In the genomic region with DNA sequence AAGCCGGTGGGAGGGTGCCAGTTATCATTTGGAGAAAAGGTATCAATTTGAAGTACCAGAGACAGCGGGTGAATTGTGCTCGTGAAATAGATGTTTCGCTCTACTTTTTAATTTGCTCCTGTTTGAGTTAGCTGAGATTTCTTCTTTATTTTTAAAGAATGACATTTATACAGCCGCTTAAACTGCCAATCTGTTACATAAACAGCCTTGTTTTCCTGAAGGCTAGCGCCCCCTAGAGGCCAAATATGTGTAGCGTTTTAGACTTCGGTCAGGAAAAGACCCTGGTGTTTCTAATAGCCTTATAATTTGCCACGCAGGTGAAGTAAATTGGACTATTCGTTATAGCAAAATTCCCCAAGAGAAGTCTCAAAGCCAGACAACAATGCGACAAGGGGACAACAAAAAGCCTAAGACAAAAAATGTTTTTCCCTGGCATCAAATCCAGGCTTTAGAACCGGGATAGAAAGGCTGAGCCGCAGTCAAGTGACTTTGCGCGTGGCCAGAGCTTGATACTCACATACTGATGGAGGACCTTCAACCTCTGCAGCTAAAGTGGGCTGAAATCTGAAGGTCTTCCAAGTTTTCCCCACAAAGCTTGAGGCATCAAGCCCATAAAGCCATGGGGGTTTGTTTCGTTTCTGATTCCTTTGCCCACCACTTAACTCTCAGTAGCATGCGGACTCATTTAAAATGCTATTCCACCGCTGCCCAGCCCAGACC, we compare ENCODE assay signal across 8 mouse cellular contexts. TPM values are rescaled to one million over a fixed set of nuclear protein-coding genes. Genes with fewer than 3 reads are reported as not detected.
DNase-seq lines count a peak whose midpoint lies in the region; ATAC-seq and TF ChIP-seq lines count a peak whose summit lies in the region.

No protein-coding gene starts in this region.

- peaks cover 5% of the 10 kb centered on the region for H3K4me1 ChIP-seq in hindbrain, embryonic 10.5 days (replicated peaks)
- no peaks in the 10 kb centered on the region for H3K4me1 ChIP-seq in hindbrain, embryonic 12.5 days

- H3K9me3 ChIP-seq in hindbrain, embryonic 10.5 days: no peaks in the 10 kb centered on the region
- H3K9me3 ChIP-seq in hindbrain, embryonic 12.5 days (replicated peaks): no peaks in the 10 kb centered on the region

- 58% methylated on average over 18 of the region's 18 CpGs for WGBS in hindbrain, embryonic 10.5 days
- WGBS in hindbrain, embryonic 12.5 days: 61% methylated on average over 18 of the region's 18 CpGs

- H3K4me3 ChIP-seq in hindbrain, embryonic 10.5 days: no peak overlapping the region
- H3K4me3 ChIP-seq in hindbrain, embryonic 12.5 days: no peak overlapping the region
- peak overlapping the region; percentile 26 for H3K4me3 ChIP-seq in layer of hippocampus, adult 2 months

- no peak for ATAC-seq in hindbrain, embryonic 12.5 days (ENCODE audit: low FRiP score)

- no peak overlapping the region for H3K27ac ChIP-seq in hindbrain, embryonic 10.5 days
- H3K27ac ChIP-seq in hindbrain, embryonic 12.5 days: no peak overlapping the region
- peak overlapping the region; percentile 80 for H3K27ac ChIP-seq in layer of hippocampus, adult 2 months

- no peak overlapping the region for H3K9ac ChIP-seq in hindbrain, embryonic 12.5 days

- no peaks in the 10 kb centered on the region for H3K36me3 ChIP-seq in hindbrain, embryonic 10.5 days
- H3K36me3 ChIP-seq in hindbrain, embryonic 12.5 days: no peaks in the 10 kb centered on the region

- peaks cover 34% of the 10 kb centered on the region for H3K27me3 ChIP-seq in hindbrain, embryonic 10.5 days (ENCODE audit: insufficient read depth, poor library complexity, severe bottlenecking)
- H3K27me3 ChIP-seq in hindbrain, embryonic 12.5 days: peaks cover 16% of the 10 kb centered on the region

- peak; percentile 46 for DNase-seq in hindbrain, embryonic 10.5 days (ENCODE audit: low spot score)
- peak; percentile 66 for DNase-seq in ES-CJ7 (ENCODE audit: low read depth, low spot score)
- peak; percentile 30 for DNase-seq in c-Kit-positive CD71-positive TER-119-positive erythroid progenitor cells, embryonic 14.5 days (ENCODE audit: low spot score)
- DNase-seq in frontal cortex, postnatal 36 days (ENCODE audit: low spot score in 2 of 2): peak; percentile 64 to 87
- peak; percentile 63 to 80 for DNase-seq in layer of hippocampus, adult 2 months (ENCODE audit: low spot score in 2 of 2)
- DNase-seq in lung, postnatal 14 days: peak; percentile 81
- DNase-seq in thymus, postnatal 10 days (ENCODE audit: low spot score in 2 of 2): peak; percentile 6 to 59

- H3K4me2 ChIP-seq in hindbrain, embryonic 12.5 days (replicated peaks): no peak overlapping the region

- TF ChIP-seq CTCF in layer of hippocampus, adult 2 months (conservative IDR thresholded peaks at IDR 0.05): peak; percentile 98

RNA-seq across cellular contexts. Expression of a gene that starts 46.4 kb away (rescaled TPM):
- polyA plus RNA-seq in hindbrain, embryonic 10.5 days (2016; fragmentation: Nextera tagmentation; extraction: Ambion mirVana): 2.2 and 3.9 TPM in 2 replicates
- polyA plus RNA-seq in hindbrain, embryonic 12.5 days (2016; fragmentation: Nextera tagmentation; extraction: Ambion mirVana): 2.6 and 2.7 TPM in 2 replicates
- 10 to 100 TPM; 33.0 to 36.4 TPM for total RNA-seq in layer of hippocampus, adult 2 months (2021)

Comparison
In these comparisons a context has a peak if more than half of its experiments do, and no peak if none do; other contexts are left out.
1. DNase-seq: peak in every context shown above with its lines; median percentile 81 in lung, postnatal 14 days; 76 in frontal cortex, postnatal 36 days; 72 in layer of hippocampus, adult 2 months; 66 in ES-CJ7; 46 in hindbrain, embryonic 10.5 days; 32 in thymus, postnatal 10 days; 30 in c-Kit-positive CD71-positive TER-119-positive erythroid progenitor cells, embryonic 14.5 days.